Mouse (Mus musculus) liver, embryonic 13.5 days (tissue): Measurements from ENCODE around the gene Rnh1. TPM values are rescaled to one million over a fixed set of nuclear protein-coding genes. Genes with fewer than 3 reads are reported as not detected.

Experiments
- ATAC-seq: fragments of 200-750 bp; cut with Nextera tagmentation; 2 replicates; pipeline ENCODE4 v1.8.0; 2017; ENCODE audit warnings: low read depth, mild to moderate bottlenecking, moderate number of reproducible peaks, moderate library complexity
- DNase-seq: peaks from one replicate; pipeline ENCODE4 v3.0.0; 2022
- H3K27ac ChIP-seq: fragments of 300-500 bp; sonication (generic); 2 replicates; pipeline ENCODE4 v1.5.1; 2015; ENCODE audit warnings: moderate library complexity, mild to moderate bottlenecking, inconsistent platforms
- H3K27me3 ChIP-seq: fragments of 300-500 bp; sonication (generic); 2 replicates; pipeline ENCODE4 v1.6.1; 2015; ENCODE audit warnings: mild to moderate bottlenecking, inconsistent platforms
- H3K36me3 ChIP-seq: fragments of 300-500 bp; sonication (generic); 2 replicates; pipeline ENCODE4 v1.6.1; 2015; ENCODE audit warnings: mild to moderate bottlenecking, inconsistent platforms
- H3K4me1 ChIP-seq: fragments of 300-500 bp; sonication (generic); replicated peaks from 2 replicates; pipeline ENCODE4 v1.6.1; 2015; ENCODE audit warnings: inconsistent platforms
- H3K4me2 ChIP-seq: fragments of 300-500 bp; sonication (generic); 2 replicates; pipeline ENCODE4 v1.6.1; 2015; ENCODE audit warnings: inconsistent platforms, mild to moderate bottlenecking, moderate library complexity
- H3K4me3 ChIP-seq: fragments of 300-500 bp; sonication (generic); replicated peaks from 2 replicates; pipeline ENCODE4 v1.5.1; 2015; ENCODE audit warnings: mild to moderate bottlenecking, inconsistent platforms
- H3K9ac ChIP-seq: fragments of 300-500 bp; sonication (generic); 2 replicates; pipeline ENCODE4 v1.6.1; 2015; ENCODE audit warnings: mild to moderate bottlenecking, inconsistent platforms
- H3K9me3 ChIP-seq: fragments of 300-500 bp; sonication (generic); replicated peaks from 2 replicates; pipeline ENCODE4 v1.6.1; 2016; ENCODE audit warnings: inconsistent platforms
- WGBS: fragments of 180-500 bp; shearing (Covaris S2); methylation state at CpG from one replicate; pipeline ENCODE4 v1.1.7; 2015; ENCODE audit not compliant: insufficient replicate concordance; 5-methylcytosine and 5-hydroxymethylcytosine counted together
- polyA plus RNA-seq: library from polyadenylated mRNA; unstranded; fragments of >200 nt; fragmentation: Nextera tagmentation; extraction: Ambion mirVana; gene quantifications from 2 replicates; pipeline ENCODE4 v1.2.1, GENCODE M21; 2015

Gene Rnh1
- polyA plus RNA-seq, 1 experiment from 2014 or later, result 55.0 TPM

GRCm38 (mm10) chr7:141204546-141204945, 31.9 kb upstream of the Rnh1 start:
- Histone ChIP-seq H3K36me3 (peaks cover 10% of the 10 kb centered on the region), H3K9me3 (no peaks in the 10 kb centered on the region), H3K9ac (peak overlapping the region; percentile 44), H3K4me1 (peaks cover 86% of the 10 kb centered on the region), H3K27ac (peak overlapping the region; percentile 93), H3K4me2 (no peak overlapping the region), H3K27me3 (no peaks in the 10 kb centered on the region), H3K4me3 (no peak overlapping the region)
- WGBS, result 52% methylated on average over 3 of the region's 3 CpGs
- DNase-seq (no peak), ATAC-seq (0 out of 2 replicates have a peak, but pooled peaks have one; percentile 27)

GRCm38 (mm10) chr7:141198121-141198520, 25.5 kb upstream of the Rnh1 start:
- Histone ChIP-seq H3K9ac (peak overlapping the region; percentile 71), H3K27me3 (no peaks in the 10 kb centered on the region), H3K4me1 (peaks cover 79% of the 10 kb centered on the region), H3K36me3 (no peaks in the 10 kb centered on the region), H3K9me3 (no peaks in the 10 kb centered on the region), H3K27ac (peak overlapping the region; percentile 94), H3K4me3 (no peak overlapping the region), H3K4me2 (peak overlapping the region; percentile 99)
- ATAC-seq, result no peak
- WGBS, result 92% methylated on average over 4 of the region's 4 CpGs
- no peak for DNase-seq

- H3K27ac ChIP-seq, result peak overlapping the region; percentile 94
- peak; percentile 21; the same call in 1 of the 2 replicates for ATAC-seq
- peaks cover 9% of the 10 kb centered on the region for H3K36me3 ChIP-seq
- H3K9me3 ChIP-seq, result no peaks in the 10 kb centered on the region
- peak overlapping the region; percentile 71 for H3K9ac ChIP-seq
- DNase-seq, result peak; percentile 50
- 59% methylated on average over 8 of the region's 8 CpGs for WGBS
- peak overlapping the region; percentile 38 for H3K4me3 ChIP-seq
- H3K27me3 ChIP-seq, result no peaks in the 10 kb centered on the region
- peaks cover 86% of the 10 kb centered on the region for H3K4me1 ChIP-seq
- peak overlapping the region; percentile 99 for H3K4me2 ChIP-seq
Measured at GRCm38 (mm10) chr7:141196619-141197282, 24.1 kb upstream of the Rnh1 start.

DNA sequence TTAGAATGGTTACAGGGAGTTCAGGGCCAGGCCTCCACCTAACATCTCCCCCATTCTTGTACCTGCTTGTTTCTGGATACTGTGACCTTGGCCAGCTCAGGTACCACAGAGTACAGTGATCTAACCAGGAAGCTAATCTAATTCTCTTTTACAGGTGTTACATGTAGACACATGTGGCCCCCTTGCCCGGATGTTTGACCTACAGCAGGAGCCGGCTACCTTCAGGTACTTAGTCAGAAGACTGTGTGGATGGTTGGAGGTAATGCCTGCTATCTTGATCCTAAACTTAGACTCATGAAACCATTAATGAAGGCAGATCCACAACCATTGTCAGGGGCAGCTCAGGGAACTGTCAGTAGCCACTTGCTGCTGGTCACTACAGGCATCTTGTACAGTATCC, 23.1 kb upstream of the Rnh1 start:
- 89% methylated on average over 2 of the region's 2 CpGs for WGBS
- H3K4me1 ChIP-seq, result peaks cover 90% of the 10 kb centered on the region
- ATAC-seq (no peak), DNase-seq (no peak)
- H3K9me3 ChIP-seq, result no peaks in the 10 kb centered on the region
- peak overlapping the region; percentile 49; the same call in 1 of the 2 replicates for H3K9ac ChIP-seq
- peak overlapping the region; percentile 94 for H3K27ac ChIP-seq
- peak overlapping the region; percentile 99 for H3K4me2 ChIP-seq
- H3K4me3 ChIP-seq, result no peak overlapping the region; the same call in 1 of the 2 replicates
- peaks cover 18% of the 10 kb centered on the region for H3K36me3 ChIP-seq
- no peaks in the 10 kb centered on the region for H3K27me3 ChIP-seq

- WGBS, result under 1% methylated on average over 28 of the region's 28 CpGs
Measured at GRCm38 (mm10) chr7:141194830-141195229, 22.2 kb upstream of the Rnh1 start.

DNA sequence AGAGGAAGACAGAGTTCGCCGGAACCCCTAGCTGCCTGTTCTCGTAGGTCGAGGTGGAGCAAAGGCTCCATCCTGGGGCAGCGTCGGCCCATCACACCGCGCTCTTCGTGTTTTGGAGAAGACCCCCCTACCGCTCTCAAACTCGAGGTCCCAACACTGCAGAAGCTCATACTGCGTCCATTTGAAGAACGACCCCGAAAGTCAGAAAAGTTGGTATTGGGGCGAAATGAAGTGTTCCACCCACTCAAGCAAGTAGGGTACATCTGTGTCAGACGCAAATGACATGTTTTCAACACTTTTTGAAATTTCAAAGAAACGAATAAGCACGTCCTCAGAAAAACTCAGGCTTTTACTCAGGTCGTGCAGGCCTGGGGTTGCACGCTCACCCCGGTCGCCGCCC, 21.8 kb upstream of the Rnh1 start:
- Histone ChIP-seq H3K4me3 (peak overlapping the region; percentile 89), H3K9me3 (no peaks in the 10 kb centered on the region), H3K27ac (peak overlapping the region; percentile 94), H3K36me3 (peaks cover 32% of the 10 kb centered on the region), H3K4me1 (peaks cover 85% of the 10 kb centered on the region), H3K9ac (peak overlapping the region; percentile 88), H3K4me2 (peak overlapping the region; percentile 99), H3K27me3 (no peaks in the 10 kb centered on the region)
- no peak for DNase-seq
- WGBS, result under 1% methylated on average over 23 of the region's 23 CpGs
- ATAC-seq, result no peak

More at GRCm38 (mm10) chr7:141194830-141195229, 22.2 kb upstream of the Rnh1 start:
- Histone ChIP-seq H3K4me1 (peaks cover 89% of the 10 kb centered on the region), H3K9me3 (no peaks in the 10 kb centered on the region), H3K27me3 (no peaks in the 10 kb centered on the region), H3K9ac (peak overlapping the region; percentile 88), H3K36me3 (peaks cover 28% of the 10 kb centered on the region), H3K27ac (peak overlapping the region; percentile 94), H3K4me3 (peak overlapping the region; percentile 89), H3K4me2 (peak overlapping the region; percentile 99)
- ATAC-seq (peak; percentile 7; the same call in 1 of the 2 replicates), DNase-seq (peak; percentile 93)

DNA sequence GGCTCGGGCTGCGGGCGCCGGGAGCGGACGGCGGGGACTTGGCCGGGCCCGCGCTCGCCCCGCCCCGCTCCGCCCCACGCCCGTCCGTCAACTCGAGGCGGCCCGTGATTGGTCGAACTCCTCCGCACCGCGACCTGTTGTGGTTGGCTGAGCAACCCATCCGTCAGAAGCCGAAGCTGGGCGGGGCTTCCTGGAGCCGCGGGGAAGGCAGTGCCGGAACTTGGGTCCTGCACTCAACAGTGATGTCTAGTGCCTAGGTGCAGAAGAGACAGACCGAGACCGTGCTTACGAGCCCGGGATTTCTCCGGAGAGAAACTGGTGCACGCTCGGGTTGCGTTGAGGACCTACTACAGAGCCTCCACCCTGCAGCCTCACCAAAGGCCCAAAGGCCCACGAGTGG, 21.3 kb upstream of the Rnh1 start, which contains the start of the genes Hras and Lrrc56:
Gene Hras (minus strand): TSS at position 58 of the 400 bp plus-strand sequence.
Gene Lrrc56 (plus strand): TSS at position 210 of the 400 bp plus-strand sequence.
- Histone ChIP-seq H3K36me3 (peaks cover 36% of the 10 kb centered on the region), H3K27me3 (no peaks in the 10 kb centered on the region), H3K4me2 (peak within 1 kb of the TSS; percentile 99), H3K9ac (peak within 1 kb of the TSS; percentile 99), H3K27ac (peak within 1 kb of the TSS; percentile 94), H3K9me3 (no peaks in the 10 kb centered on the region), H3K4me3 (peak within 1 kb of the TSS; percentile 89), H3K4me1 (peaks cover 80% of the 10 kb centered on the region)
- DNase-seq, result peak; percentile 98
- under 1% methylated on average over 24 of the region's 39 CpGs for WGBS
- peak; percentile 89 for ATAC-seq

- Histone ChIP-seq H3K4me2 (peak overlapping the region; percentile 97), H3K4me3 (peak overlapping the region; percentile 89), H3K4me1 (peaks cover 75% of the 10 kb centered on the region), H3K36me3 (peaks cover 36% of the 10 kb centered on the region), H3K9ac (peak overlapping the region; percentile 99), H3K9me3 (no peaks in the 10 kb centered on the region), H3K27me3 (no peaks in the 10 kb centered on the region), H3K27ac (peak overlapping the region; percentile 92)
- DNase-seq (no peak), ATAC-seq (no peak; the same call in 1 of the 2 replicates)
- under 1% methylated on average over 36 of the region's 43 CpGs for WGBS
Measured at GRCm38 (mm10) chr7:141193348-141193856, 20.7 kb upstream of the Rnh1 start.

DNA sequence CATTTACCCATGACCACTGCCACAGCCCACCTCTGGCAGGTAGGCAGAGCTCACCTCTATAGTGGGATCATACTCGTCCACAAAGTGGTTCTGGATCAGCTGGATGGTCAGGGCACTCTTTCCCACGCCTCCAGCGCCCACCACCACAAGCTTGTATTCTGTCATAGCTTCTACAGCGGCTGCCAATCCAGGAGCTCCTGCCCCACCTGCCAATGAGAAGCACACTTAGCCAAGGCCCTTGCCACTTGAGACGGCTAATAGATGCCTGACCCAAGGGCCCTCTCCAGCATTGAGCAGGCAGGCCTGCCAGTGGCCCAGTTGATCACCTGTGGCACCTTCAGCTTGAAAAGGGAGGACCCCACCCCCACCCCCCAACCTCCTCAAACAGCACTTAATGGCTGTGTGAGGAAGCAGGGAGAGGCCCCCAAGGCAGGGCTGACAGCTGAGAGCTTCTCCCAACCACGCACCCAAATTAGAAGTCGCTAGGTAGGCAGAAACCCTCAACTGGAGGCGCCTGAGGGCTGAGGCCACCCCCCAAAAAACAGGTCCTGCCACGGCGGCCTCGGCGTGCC, 20.2 kb upstream of the Rnh1 start:
- Histone ChIP-seq H3K9me3 (no peaks in the 10 kb centered on the region), H3K36me3 (peaks cover 36% of the 10 kb centered on the region), H3K4me1 (peaks cover 70% of the 10 kb centered on the region), H3K9ac (peak overlapping the region; percentile 99), H3K27ac (peak overlapping the region; percentile 92), H3K4me3 (peak overlapping the region; percentile 89), H3K27me3 (no peaks in the 10 kb centered on the region), H3K4me2 (peak overlapping the region; percentile 97)
- DNase-seq (no peak), ATAC-seq (no peak)
- 25% methylated on average over 12 of the region's 12 CpGs for WGBS

GRCm38 (mm10) chr7:141191796-141192685, 19.4 kb upstream of the Rnh1 start:
- Histone ChIP-seq H3K9ac (peak overlapping the region; percentile 99), H3K4me1 (peaks cover 61% of the 10 kb centered on the region), H3K9me3 (no peaks in the 10 kb centered on the region), H3K36me3 (peaks cover 36% of the 10 kb centered on the region), H3K27ac (peak overlapping the region; percentile 92), H3K4me2 (peak overlapping the region; percentile 97), H3K4me3 (peak overlapping the region; percentile 89), H3K27me3 (no peaks in the 10 kb centered on the region)
- ATAC-seq (no peak), DNase-seq (no peak)
- 89% methylated on average over 24 of the region's 24 CpGs for WGBS
